Mouse (Mus musculus) olfactory bulb, adult 2 months (tissue): Measurements from ENCODE around the gene Gm20431.

Experiments used
- CTCF ChIP-seq: fragments of 200-500 bp; IDR thresholded peaks from 2 replicates; pipeline ENCODE4 v1.5.1; 2012; ENCODE audit warnings: low read depth, mild to moderate bottlenecking, low read length, moderate library complexity; ENCODE audit not compliant: insufficient read depth
- POLR2A ChIP-seq: fragments of 200-500 bp; IDR thresholded peaks from 2 replicates; pipeline ENCODE4 v1.6.1; 2012; ENCODE audit warnings: mild to moderate bottlenecking, low read depth, low read length, moderate library complexity; ENCODE audit not compliant: insufficient read depth

DNA sequence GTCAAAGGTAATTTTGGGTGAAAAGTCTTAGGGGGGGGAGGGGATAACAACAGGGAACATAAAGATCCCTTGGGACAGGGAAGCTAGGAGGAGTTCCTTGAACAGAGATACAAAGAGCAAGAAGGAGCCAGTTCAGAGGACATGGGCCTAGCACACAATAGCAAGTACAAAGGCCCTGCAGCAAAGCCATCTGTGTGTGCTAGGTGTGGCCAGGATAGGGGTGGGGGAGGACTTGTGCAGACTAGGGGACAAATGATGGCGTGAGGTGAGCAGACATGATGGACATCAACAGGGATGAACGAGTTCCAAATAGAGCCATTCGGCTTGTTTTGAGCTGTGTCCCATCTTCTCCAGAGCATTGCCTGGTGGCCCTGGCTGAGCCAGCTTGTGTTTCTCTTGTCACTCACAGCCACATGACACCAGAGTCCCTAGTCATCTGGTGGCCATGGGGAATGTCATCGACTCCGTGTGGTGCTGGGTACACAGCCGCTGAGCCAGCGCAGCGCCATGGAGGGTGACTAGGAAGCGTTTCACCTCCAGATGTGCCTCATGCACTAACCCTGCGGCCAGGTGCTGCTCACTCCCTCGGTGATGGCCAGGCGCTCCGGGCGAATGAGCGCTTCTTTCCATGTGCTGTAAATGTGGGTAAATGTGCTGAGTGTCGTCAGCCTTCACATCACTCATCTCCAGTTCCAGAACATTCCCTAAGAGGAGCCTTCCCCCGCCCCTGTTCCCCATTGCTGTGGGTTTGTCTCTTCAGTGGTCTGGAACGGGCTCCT lies 89.7 kb downstream of the Gm20431 start:
- TF ChIP-seq POLR2A (no peak), CTCF (no peak)
